Mouse (Mus musculus) monocyte, adult 59 days (primary cell): ENCODE measurements around the gene Tst. TPM values are rescaled to one million over a fixed set of nuclear protein-coding genes. Genes with fewer than 3 reads are reported as not detected.

Experiments
- total RNA-seq, 2 experiments: library from RNA; stranded (reverse); gene quantifications; one replicate each; pipeline ENCODE4 v1.2.4; 2023

Gene Tst
- under 1 TPM in 1 of 2 experiments, not detected in 1; 0.64 TPM for total RNA-seq

DNA sequence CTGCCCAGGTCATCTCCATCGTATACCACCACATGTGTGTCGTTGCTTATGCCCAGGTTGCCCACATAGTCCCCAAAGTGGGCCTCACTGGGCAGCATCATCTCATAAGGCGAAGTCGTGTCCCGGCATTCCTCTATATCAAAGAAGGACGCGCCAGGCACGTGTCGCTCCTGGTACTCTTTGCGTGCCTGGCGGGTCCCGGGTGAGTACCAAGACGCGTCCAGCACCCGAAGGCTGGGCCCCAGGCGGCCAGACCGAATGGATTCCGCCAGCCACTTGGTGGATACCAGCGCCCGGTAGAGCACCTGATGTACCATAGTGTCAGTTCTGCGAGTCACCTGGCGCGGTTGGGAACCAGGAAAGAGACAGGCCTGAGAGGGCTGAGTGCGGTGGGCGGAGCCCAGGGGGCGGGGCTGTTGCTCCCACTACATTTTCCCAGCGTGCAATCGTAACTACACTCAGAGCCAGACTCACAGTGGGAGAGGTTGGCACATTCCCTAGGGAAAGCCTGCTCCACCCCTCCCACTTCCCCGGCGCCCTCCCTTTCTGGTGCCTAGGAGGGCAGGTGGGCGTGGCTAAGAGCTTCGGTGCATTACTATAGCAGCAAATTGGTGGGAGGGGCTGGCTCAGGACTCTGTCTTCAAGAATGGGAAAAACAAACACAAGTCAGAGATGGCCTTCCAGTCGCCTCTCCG is at the start of gene Tst:
Gene Tst, minus strand, starts transcription at position 391 of the 695 bp plus-strand sequence.

DNA sequence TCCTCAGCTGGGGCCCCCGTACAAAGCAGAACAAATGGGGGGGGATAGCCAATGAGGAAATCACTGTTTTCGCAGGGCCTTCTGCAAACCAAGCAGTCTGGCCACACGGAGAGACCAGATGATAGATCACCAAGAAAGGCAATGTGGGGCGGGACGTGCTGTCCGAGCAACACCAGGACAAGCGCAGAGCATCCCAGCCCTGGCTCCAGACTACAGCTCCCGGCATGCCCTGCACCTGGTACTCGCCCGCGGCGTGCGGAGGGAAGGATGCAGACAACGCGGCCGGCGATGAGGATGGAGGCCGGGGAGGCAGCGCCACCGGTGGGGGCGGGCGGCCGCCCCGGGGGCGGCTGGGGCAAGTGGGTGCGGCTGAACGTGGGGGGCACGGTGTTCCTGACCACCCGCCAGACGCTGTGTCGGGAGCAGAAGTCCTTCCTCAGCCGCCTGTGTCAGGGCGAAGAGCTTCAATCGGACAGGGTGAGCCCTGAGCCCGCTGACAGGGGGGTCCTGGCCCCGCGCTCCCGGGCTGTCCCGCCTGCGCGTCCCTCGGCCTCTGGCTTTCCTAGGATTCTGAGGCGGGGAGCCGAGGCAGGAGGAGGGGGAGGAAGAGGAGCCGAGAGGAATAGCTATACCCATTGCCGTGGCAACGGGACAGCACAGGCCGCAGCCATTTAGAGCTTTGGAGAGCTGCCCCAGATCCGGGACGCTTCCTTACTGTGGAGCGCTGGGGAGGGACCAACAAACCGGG is 22.9 kb upstream of the Tst start, which contains the start of gene Kctd17:
Gene Kctd17, plus strand, starts transcription at position 174 of the 748 bp plus-strand sequence.

DNA sequence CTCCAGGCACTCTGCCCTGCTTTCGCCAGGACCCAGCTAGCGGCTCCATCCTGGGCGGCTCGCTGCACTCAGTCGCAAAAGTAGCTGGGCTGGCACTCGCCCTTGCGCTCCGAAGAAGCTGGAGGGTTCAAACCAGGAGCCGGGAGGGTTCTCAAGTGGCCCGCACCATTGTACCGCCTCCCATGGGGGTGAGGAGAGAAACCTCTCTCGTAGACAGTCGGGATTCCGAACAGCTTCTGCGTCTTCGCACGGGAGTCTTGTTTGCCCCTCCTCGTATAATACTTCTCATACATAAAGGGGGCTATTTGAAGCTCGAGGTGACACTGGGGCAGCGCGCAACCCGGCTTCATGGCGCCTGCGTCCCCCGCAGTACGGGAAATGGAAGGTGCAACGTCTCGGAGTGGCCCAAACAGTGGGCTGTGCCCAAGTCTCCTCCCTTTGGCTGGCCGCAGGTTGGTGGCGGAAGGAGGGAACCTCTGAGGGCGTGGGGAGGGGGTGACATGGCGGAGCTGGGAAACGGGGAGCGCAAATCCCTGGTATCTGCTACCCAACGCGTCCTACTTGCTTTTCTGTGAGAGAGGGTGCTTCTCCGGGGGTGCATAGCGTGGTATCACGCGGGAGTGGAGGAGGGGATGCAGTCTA is 707 bp upstream of the Tst start, which contains the start of gene Mpst:
Gene Mpst, plus strand, starts transcription at position 124 of the 642 bp plus-strand sequence.

DNA sequence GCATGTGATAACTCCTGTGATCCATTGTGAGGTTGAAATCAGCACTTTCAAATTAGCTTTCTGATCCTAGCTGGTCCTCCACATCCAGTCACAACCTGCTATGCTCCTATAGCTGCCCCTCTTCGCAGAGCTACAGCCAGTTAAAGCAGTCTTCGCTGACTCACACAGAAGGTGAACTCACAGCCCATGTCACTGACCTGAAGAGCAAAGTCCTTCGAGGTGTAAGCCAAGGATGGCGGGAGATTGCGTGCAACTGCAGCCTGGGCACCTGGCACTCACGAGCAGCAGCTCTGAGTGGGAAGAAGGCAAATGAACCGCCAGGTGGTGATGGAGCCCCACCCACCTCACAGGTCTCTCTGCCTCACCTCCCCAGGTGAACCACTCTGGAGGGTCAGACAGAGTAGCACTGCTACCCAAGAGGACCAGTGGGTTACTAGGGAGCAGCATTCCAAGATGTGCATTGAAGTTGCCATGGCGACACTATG is 10.2 kb downstream of the Tst start, which contains the start of gene Tex33:
Gene Tex33, minus strand, starts transcription at position 435 of the 485 bp plus-strand sequence.

Other genes with a start within 250 kb of the Tst start
- 1 to 10 TPM; 6.9 to 9.9 TPM for gene Ift27, start 231.8 kb downstream of the Tst start, total RNA-seq
- gene Pvalb, start 199.5 kb downstream of the Tst start, total RNA-seq, result not detected
- 100 to 1,000 TPM; 357 to 397 TPM for gene Ncf4, start 161.1 kb downstream of the Tst start, total RNA-seq
- 10 to 100 TPM; 43.7 to 48.7 TPM for gene Csf2rb2, start 100.2 kb downstream of the Tst start, total RNA-seq
- 100 to 1,000 TPM; 266 to 291 TPM for gene Csf2rb, start 80.2 kb downstream of the Tst start, total RNA-seq
- not detected for gene Tex33, start 10.0 kb downstream of the Tst start, total RNA-seq
- gene Mpst, start 509 bp upstream of the Tst start, total RNA-seq, result 10 to 100 TPM; 12.9 to 14.7 TPM
- 10 to 100 TPM; 29.3 to 29.5 TPM for gene Kctd17, start 22.7 kb upstream of the Tst start, total RNA-seq
- not detected for gene Tmprss6, start 62.7 kb upstream of the Tst start, total RNA-seq
- gene Il2rb, start 89.4 kb upstream of the Tst start, total RNA-seq, result 1 to 10 TPM in 1 of 2 experiments, under 1 TPM in 1; 0.89 to 1.8 TPM
- under 1 TPM in 1 of 2 experiments, not detected in 1; 0.50 TPM for gene C1qtnf6, start 125.5 kb upstream of the Tst start, total RNA-seq
- not detected for gene Sstr3, start 138.8 kb upstream of the Tst start, total RNA-seq
- 100 to 1,000 TPM; 358 to 441 TPM for gene Rac2, start 166.9 kb upstream of the Tst start, total RNA-seq
- gene Cyth4, start 191.1 kb upstream of the Tst start, total RNA-seq, result 100 to 1,000 TPM; 340 to 359 TPM